Mouse (Mus musculus): Measurements from ENCODE around the gene Nfkbie. TPM values are rescaled to one million over a fixed set of nuclear protein-coding genes. Genes with fewer than 3 reads are reported as not detected.

Gene Nfkbie
- polyA plus RNA-seq (2014; fragmentation: Illumina TruSeq; extraction: RNeasy Lipid Tissue Mini Kit (QIAGEN cat#74804); ENCODE audit: low read depth, low replicate concordance): 0.89 TPM

DNA sequence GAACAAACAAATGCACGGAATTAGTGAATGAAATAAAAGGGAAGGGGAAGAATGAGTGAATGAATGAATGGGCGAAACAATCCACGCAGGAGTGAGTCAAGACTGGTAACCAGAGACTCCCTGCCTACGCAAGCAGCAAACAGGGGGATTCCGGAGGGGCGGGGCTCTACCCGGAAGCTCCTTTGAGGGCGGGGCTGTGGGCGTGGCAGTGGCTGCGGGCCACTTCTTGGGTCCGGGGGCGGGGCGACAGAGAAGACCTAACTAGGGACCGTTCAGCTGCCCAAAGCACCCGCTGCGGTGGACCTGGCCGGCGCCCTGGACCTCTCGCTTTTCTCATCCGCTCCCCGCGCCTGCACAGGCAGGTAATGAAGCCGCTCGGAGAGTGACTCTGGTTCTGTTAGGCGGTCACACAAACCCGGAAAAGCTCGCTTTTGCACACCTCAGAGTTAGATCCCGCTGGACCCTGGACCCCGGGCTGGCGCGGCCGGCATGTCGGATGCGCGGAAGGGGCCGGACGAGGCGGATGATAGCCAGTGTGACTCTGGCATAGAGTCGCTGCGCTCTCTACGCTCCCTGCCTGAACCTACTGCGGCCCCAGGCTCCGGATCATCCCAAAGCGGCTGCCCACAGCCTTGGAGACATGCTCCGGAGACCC lies at the start of gene Nfkbie:
Gene Nfkbie, plus strand, starts transcription at position 252 of the 655 bp plus-strand sequence.

DNA sequence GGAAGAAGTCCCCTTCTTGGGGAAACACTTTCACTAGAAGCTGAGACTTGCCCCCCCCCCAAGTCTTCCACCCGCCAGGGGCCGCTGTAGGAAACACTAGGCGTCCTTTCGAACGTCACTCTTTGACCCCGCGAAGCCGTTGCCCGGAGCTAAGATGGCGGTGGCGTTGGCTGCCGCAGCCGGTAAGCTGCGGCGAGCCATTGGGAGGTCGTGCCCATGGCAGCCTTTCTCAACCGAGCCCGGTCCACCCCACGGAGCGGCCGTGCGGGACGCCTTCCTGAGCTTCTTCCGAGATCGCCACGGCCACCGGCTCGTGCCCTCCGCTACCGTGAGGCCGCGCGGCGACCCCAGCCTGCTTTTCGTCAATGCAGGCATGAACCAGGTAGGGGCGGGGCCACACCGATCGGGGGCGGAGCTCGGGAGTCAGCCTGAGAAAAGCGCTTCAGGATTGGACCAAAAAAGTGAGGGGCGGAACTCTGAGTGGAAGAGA lies 48.8 kb upstream of the Nfkbie start, which contains the start of gene Aars2:
Gene Aars2, plus strand, starts transcription at position 142 of the 490 bp plus-strand sequence.

DNA sequence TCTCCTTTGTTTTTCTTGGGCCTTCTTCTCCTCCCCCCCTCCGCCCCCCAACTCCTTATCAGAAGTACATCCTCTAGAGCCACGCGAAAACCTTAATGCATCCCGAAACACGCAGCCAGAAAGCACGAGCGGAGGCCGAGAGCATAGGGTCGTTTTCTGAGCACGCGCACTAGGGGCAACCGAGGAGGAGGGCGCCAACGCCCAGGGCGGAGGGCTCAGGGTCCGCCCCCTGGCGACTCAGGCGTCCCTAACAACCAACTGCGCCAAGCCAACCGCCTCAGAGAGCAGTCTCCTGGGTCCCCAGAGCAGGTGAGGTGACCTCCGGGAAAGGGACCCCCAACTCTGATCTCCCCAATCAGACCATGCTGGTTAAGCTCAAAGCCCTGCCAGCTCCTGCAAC lies 32.2 kb upstream of the Nfkbie start, which contains the start of gene Tcte1:
Gene Tcte1, plus strand, starts transcription at position 172 of the 400 bp plus-strand sequence.

DNA sequence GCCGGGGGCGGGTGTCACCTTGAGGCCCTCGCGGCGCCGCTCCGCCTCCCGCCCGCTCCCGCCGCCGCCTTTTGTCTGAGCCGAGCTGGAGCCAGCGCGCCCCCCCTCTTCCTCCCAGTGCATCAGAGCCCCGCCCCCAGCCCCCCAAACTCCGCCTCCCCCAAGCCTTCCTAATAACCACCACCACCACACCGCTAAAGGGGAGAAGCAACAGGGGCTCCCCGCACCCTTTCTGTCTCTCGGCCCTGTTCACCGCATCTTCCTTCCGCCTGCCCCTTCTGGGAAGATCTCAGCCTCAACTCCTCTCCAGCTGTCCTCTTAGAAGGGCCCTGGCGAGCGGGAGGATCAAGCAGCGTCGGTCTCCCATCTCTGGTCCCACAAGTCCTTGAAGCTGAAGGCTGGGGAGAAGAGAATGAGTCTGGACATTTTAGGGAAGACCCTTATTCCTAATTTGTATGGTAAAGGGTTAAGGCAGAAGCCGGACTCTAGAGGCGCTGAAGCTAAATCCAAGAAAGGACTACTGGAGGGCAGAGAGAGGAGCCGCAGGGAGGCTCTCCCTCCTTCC lies 5.8 kb upstream of the Nfkbie start, which contains the start of gene Tmem151b:
Gene Tmem151b, minus strand, starts transcription at position 61 of the 565 bp plus-strand sequence.

DNA sequence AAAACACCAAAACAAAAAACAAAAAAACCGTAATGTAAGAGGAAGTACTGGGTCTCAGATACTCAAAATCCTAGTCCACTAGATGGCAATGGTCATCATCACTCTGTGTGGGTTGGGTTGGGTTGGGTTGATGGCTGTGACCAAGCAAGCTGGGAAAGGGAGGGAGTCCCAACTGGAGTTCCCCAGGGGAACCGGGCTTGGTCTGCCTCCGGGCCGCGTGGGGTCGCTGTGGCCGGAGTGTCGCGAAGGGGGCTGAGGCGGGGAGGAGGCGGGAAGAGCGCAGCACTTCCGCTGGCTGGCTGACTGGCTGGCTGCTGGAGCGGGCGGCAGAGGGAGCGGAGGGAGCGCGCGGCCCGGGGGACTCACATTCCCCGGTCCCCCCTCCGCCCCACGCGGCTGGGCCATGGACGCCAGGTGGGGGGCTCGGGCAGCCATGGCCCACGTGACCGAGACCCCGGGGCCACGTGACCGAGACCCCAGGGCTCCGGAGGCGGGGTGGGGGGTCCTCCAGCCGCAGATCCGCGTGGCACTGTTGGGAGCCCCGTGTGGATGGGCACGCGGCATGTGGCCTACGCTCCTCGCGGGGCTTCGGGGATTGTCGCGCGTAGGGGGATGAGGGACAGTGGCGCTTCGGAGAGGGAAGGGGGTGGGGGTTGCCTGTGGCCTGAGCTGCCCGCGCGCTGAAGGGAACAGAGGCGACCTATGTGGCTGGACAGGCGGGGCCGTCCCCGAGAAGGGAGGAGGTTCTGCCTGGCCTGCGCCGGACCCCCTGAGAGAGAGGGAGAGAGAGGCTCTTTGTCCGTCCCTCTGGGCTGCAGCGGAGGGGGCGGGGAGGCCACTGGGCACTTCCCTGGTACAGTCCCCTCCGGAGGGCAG lies 8.4 kb downstream of the Nfkbie start, which contains the start of gene Slc35b2:
Gene Slc35b2, plus strand, starts transcription at position 220 of the 876 bp plus-strand sequence.

DNA sequence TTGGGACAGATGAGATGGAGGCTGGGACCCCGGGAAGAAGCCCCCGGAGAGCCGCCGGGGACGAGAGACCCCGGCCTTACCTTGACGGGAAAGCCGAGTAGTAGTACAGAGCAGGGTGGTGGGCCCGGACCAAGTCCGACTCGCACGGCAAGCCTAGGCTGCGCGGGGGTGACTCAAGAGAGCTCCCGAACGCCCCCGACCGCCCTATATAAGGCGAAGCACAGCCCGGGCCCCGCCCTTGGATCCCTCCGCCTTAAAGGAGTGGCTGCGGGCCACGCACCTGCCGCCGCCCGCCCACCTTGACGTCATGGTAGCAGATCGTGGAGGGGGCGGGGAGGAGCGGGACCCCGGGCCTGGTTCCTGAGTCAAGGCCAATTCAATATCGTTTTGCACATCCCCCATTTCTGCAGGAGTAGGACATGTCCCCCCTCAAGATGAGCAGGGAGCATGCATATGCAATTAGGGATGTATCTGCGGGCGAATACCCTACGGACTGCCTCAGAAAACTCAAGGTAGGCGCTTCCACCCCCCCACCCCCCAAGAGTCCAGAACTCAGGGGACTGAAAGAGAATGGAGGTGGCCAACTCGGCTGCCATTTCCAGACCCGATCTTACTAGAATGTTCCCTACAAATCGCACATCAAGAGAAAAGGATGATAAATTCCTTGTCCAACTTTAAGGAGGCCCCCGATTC lies 17.7 kb downstream of the Nfkbie start, which contains the start of gene Hsp90ab1:
Gene Hsp90ab1, minus strand, starts transcription at position 185 of the 693 bp plus-strand sequence.

DNA sequence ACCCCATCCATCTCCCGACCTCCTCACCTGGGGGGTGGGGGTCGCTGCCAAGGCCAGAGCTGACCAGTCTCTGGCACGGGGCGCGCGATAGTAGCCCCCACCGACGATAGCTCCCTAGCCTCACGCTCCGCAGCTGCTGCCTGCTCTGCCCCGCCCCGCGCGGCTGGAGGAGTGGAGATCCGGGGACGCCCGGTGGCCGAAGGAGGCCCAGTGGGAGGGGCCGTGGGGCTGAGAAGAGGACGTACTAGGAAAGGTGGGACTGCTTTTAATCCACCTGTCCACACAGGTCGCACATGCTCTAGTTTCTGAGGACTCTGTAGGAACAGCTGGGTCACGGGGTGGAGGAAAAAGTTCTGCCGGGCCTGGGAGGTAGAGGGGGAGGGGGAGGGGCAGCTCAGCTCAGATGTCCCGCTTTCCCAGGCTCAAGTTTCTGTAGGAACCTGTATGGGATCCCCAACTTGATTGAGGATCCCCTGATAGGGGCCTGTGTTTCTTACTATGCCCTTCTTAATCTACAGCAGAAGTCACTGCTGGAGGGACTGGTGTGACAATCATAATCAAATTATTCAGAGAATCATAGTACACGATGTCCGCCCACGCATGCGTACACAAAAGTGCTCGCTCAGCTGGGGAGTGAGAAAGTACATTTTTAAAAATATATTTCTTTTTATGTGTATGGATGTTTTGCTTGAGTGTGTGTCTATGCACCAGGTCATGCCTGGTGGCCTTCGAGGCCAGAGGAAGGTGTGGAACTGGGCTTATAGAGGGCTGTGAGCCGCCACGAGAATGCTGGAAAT lies 44.1 kb downstream of the Nfkbie start, which contains the start of gene Slc29a1:
Gene Slc29a1, minus strand, starts transcription at position 161 of the 797 bp plus-strand sequence.

DNA sequence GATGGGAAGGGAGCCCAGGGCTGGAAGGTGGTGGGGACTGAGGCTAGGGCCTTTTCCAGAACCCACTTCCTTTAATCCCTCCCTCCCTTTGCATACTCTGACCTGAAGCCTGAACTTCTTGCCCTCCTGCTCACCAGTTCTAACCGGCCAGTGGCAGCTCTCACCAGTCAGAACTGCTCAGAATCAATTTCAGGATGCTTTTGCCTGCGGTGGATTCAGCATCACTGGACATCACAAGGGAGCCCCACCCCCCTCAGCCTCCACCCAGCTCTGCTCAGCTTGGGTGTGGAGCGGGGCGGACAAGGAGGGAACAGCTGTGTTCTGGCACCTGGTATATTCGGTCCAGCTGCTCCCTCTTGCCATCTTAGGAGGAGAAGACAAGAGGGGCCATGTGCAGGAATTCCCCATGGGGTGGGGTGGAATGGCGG lies 46.4 kb downstream of the Nfkbie start, which contains the start of gene Mymx:
Gene Mymx, minus strand, starts transcription at position 226 of the 428 bp plus-strand sequence.

Other genes with a start within 250 kb of the Nfkbie start
- 60.0 TPM for gene Cdc5l, start 122.0 kb upstream of the Nfkbie start, polyA plus RNA-seq (2014; fragmentation: Illumina TruSeq; extraction: RNeasy Lipid Tissue Mini Kit (QIAGEN cat#74804); ENCODE audit: low read depth, low replicate concordance)
- gene Spats1, start 80.3 kb upstream of the Nfkbie start, polyA plus RNA-seq (2014; fragmentation: Illumina TruSeq; extraction: RNeasy Lipid Tissue Mini Kit (QIAGEN cat#74804); ENCODE audit: low read depth, low replicate concordance): not detected
- 0.40 TPM for gene Aars2, start 48.9 kb upstream of the Nfkbie start, polyA plus RNA-seq (2014; fragmentation: Illumina TruSeq; extraction: RNeasy Lipid Tissue Mini Kit (QIAGEN cat#74804); ENCODE audit: low read depth, low replicate concordance)
- gene Tcte1, start 32.3 kb upstream of the Nfkbie start, polyA plus RNA-seq (2014; fragmentation: Illumina TruSeq; extraction: RNeasy Lipid Tissue Mini Kit (QIAGEN cat#74804); ENCODE audit: low read depth, low replicate concordance): not detected
- gene Tmem151b, start 6.0 kb upstream of the Nfkbie start, polyA plus RNA-seq (2014; fragmentation: Illumina TruSeq; extraction: RNeasy Lipid Tissue Mini Kit (QIAGEN cat#74804); ENCODE audit: low read depth, low replicate concordance): 0.20 TPM
- 2.0 TPM for gene Slc35b2, start 8.2 kb downstream of the Nfkbie start, polyA plus RNA-seq (2014; fragmentation: Illumina TruSeq; extraction: RNeasy Lipid Tissue Mini Kit (QIAGEN cat#74804); ENCODE audit: low read depth, low replicate concordance)
- gene Hsp90ab1, start 17.6 kb downstream of the Nfkbie start, polyA plus RNA-seq (2014; fragmentation: Illumina TruSeq; extraction: RNeasy Lipid Tissue Mini Kit (QIAGEN cat#74804); ENCODE audit: low read depth, low replicate concordance): 1,437 TPM
- 5.0 TPM for gene Slc29a1, start 43.9 kb downstream of the Nfkbie start, polyA plus RNA-seq (2014; fragmentation: Illumina TruSeq; extraction: RNeasy Lipid Tissue Mini Kit (QIAGEN cat#74804); ENCODE audit: low read depth, low replicate concordance)
- 1.3 TPM for gene Mymx, start 46.4 kb downstream of the Nfkbie start, polyA plus RNA-seq (2014; fragmentation: Illumina TruSeq; extraction: RNeasy Lipid Tissue Mini Kit (QIAGEN cat#74804); ENCODE audit: low read depth, low replicate concordance)
- gene Capn11, start 103.6 kb downstream of the Nfkbie start, polyA plus RNA-seq (2014; fragmentation: Illumina TruSeq; extraction: RNeasy Lipid Tissue Mini Kit (QIAGEN cat#74804); ENCODE audit: low read depth, low replicate concordance): 0.16 TPM
- 2.0 TPM for gene Mrpl14, start 130.6 kb downstream of the Nfkbie start, polyA plus RNA-seq (2014; fragmentation: Illumina TruSeq; extraction: RNeasy Lipid Tissue Mini Kit (QIAGEN cat#74804); ENCODE audit: low read depth, low replicate concordance)
- gene Tmem63b, start 131.2 kb downstream of the Nfkbie start, polyA plus RNA-seq (2014; fragmentation: Illumina TruSeq; extraction: RNeasy Lipid Tissue Mini Kit (QIAGEN cat#74804); ENCODE audit: low read depth, low replicate concordance): 9.3 TPM
- gene 1600014C23Rik, start 178.1 kb downstream of the Nfkbie start, polyA plus RNA-seq (2014; fragmentation: Illumina TruSeq; extraction: RNeasy Lipid Tissue Mini Kit (QIAGEN cat#74804); ENCODE audit: low read depth, low replicate concordance): not detected

Measured in kidney, adult 10 weeks (tissue).